Mouse (Mus musculus) testis, postnatal 10 days (tissue): ENCODE measurements around the gene Galnt2.

Source experiments
- DNase-seq: peaks from one replicate; pipeline ENCODE4 v3.0.0; 2021; ENCODE audit warnings: low spot score

The Galnt2 gene

GRCm38 (mm10) chr8:124273606-124274218, 42.5 kb downstream of the Galnt2 start:
- no peak for DNase-seq

DNA sequence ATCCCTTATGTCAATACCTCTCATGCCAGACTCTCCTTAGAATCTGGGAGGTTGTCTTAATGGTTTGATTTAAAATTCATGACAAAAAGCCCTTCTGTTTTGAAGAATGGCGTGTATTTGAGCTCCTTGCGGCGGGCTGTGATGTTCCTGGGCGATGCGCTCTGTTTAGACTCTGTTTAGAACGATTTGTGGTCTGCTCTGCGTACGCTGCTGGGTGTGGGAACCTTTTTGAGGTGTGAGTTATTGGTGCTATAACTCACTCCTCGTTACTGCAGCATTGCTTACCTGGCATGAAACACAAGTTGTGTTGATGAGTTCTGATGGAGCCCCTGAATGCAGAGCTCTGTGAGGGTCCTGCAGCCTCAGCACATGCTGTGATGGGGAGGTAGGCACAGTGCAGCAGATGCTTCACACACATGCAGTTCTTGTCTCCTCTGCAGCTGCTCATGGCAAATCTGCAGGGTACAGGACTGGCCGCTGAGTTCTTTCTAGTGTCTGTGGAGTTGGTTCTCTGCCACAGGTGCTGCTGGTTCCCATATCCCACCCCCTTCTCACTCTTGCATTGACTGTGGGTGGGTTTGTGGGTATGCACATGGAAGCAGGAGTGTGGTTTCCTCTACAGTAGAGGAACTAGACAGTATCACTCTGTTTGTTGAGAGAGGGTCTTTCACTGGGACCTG, 43.4 kb downstream of the Galnt2 start:
- DNase-seq: no peak

DNA sequence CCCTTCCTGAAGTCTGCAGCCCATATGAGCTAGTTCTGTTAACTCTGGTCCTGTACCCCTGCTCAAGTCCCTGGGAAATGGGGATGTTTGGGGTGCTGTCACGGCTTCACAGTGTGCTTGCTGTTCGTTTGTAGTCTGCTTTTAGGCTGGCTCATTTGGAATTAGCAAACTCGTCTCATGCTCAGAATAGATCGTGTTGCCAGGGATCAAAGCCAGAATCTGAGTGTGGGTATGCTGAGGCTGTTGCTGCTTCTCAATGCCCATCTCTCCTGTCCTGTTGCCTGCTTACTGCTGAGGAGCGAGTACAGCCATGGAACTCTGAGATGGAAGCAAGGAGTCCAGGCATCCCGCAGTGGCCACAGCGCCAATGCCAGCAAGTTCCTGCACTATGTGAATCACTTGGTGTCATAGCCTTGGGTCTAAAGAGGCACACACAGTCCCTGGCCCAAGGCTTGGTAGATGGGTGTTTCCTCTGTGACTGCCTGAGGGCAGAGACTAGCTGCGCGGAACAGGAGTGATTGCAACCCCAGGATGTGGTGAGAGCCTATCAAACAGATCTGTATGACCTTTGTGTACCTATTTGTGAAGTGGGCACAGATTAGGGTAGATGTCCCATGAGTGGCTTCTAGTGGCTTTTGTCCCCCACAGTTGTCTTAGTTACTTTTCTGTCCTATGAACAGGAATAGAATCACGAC, 44.3 kb downstream of the Galnt2 start:
- DNase-seq: no peak

GRCm38 (mm10) chr8:124277951-124278910, 47.0 kb downstream of the Galnt2 start:
- no peak for DNase-seq

- DNase-seq: no peak
These were observed 47.9 kb downstream of the Galnt2 start for GRCm38 (mm10) chr8:124278956-124279689.

- no peak for DNase-seq
These were observed 48.4 kb downstream of the Galnt2 start for GRCm38 (mm10) chr8:124279690-124279985.

- DNase-seq: no peak
These were observed 50.7 kb downstream of the Galnt2 start for GRCm38 (mm10) chr8:124281700-124282541.

DNA sequence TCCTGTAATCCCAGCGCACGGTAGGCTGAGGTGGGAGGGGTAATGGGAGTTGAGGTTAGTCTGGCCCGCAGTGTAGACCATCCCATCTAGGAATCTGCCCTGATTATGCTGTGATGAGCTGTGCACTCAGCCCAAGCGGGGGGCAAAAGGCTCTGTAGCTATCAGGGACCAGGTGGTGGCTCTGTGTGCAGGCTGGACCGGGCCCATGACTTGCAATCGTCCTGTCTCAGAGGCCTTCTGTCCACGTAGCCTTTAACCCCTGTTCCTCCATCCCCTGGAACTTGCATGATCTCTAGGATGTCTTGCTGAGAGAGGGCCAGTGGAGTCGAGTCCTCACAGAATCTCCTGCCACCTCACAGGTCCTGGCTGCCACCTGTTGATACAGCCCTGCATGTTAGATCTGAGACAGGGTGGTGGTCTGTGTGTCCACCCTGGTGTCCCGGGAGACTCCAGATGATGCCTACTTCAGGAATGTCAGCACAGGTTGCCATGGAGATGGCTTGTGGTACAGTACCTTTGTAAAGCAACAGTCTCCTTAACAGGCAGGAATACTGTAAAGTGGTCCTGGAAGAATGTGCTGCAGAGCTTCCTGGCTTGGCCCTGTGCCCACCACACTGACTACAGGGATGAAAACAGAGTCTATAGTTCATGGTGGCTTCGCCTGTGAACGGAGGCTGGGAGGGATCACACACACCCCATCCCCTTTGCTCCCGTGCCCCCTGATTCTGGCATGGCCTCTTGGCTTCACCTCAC, 51.9 kb downstream of the Galnt2 start:
- DNase-seq: no peak

DNA sequence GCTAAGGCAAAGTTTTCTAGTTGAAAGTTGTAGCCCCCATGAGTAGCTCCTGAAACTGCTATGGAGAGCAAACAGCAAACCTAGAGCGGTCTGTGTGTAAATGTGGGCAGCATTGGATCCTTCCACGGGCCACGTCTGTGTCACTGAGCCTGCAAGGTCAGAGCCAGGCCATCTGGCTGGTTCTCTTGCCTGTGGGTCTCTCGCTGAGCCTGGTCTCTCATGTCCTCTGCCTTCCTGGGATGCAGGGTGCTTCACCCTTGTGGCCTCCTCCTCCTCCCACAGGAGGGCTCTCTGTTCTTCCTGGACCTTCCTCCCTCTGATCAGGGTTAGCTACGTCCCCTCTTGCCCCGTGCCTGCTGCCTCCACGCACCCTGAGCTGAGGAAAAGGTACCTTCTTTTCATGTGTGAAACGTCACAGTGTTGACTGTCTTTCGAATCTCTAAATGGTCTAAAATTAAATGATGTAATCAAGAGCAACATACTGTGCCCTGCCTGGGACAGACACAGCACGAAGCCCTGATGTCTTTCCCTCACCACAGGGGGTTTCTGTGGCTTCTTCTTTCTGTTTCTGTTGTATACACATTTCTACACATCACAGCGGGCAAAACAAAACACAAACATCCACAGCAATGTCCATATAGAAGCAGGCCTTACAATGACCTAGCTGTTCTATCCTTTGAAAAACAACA, 52.6 kb downstream of the Galnt2 start:
- DNase-seq: no peak

GRCm38 (mm10) chr8:124284333-124284711, 53.1 kb downstream of the Galnt2 start:
- DNase-seq: no peak

GRCm38 (mm10) chr8:124284984-124285576, 53.9 kb downstream of the Galnt2 start:
- DNase-seq: no peak

DNA sequence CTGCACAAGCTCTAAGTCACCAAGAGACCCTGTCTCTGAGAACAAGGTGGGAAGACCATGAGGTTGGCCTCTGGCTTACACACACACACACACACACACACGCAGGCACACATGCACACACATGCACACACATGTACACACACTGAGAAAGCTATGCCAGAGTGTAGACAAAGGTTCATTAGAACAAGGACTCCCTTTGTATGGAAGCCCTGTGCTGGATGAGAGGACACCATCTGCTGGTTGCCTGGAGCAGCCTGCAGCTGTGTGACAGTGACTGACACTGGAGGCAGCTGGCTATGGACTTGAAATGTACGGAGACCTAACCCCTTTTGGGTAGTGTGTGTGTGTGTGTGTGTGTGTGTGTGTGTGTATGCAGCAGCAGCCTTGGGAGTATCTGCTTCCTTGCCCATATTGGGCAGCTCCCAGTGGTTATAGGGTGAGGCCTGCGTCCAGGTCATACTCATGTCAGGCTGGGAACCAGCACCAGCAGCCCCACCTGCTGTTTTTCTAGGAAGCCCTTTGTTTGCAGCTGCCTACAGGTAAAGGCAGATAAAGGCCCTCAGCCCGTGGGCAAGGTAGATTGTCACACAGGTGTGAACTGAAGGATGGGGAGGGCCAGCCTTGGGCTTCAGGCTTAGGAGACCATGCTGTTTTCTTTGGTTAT, 55.4 kb downstream of the Galnt2 start:
- DNase-seq: no peak

DNA sequence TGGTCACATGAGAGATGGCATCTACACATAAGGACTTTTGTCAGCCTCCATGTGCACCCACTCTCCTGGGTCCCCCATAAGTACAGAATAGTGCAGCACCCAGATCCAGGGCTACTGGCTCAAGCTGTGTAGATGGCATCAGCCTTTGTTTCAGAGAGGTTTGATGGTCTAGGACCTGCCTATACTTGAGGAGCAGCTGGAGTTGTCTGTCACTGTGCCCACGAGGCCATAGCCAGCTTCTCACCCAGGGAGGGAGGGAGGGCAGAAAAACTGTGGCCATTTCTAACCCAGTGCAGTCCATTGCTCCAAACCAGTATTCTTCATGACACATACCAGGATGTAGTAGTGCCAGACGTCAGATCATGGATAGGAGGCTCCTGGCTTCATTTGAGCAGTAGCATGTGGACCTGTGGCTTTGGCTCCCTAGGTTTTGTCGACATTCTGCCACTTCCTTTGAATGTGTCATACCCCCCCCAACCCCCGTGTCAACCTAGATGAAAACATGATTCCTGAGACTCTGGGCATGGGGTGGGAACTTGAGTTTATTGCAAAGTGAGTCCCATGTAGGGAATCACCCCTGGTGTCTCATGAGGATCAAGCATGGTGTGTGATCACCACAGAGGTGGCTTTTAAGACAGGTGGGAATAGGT, 57.1 kb downstream of the Galnt2 start:
- DNase-seq: no peak

- no peak for DNase-seq
These were observed 58.4 kb downstream of the Galnt2 start for GRCm38 (mm10) chr8:124289481-124290050.

- no peak for DNase-seq
These were observed 59.9 kb downstream of the Galnt2 start for GRCm38 (mm10) chr8:124290911-124291691.

GRCm38 (mm10) chr8:124291693-124292092, 60.5 kb downstream of the Galnt2 start:
- no peak for DNase-seq

DNA sequence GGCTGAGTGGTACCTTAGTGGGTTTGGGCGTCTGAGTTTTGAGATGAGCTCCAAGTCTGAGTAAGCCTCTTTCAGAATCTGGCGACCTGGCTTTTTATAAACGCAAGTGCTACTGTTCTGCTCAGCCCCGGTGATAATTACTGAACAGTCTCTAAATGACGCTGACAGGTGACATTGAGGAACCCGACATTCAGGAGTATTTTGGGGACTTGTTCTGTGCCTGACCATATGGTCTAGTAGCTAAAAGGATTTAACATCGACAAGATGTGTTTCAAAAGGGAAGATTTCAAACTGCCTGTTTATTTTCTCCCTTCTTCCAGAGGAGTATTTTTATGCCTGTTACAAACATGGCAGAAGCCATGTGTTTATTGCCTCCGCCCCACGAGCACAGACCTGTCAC, 61.8 kb downstream of the Galnt2 start:
- no peak for DNase-seq
